Mouse (Mus musculus) small intestine, adult 2 months (tissue): ENCODE results near the gene Tbx1.

ENCODE experiments used
- CTCF ChIP-seq: fragments of 200-500 bp; IDR thresholded peaks from 2 replicates; pipeline ENCODE4 v1.5.1; 2012; ENCODE audit warnings: low read depth, mild to moderate bottlenecking, control low read depth, inconsistent platforms, low read length, moderate library complexity, mixed read lengths; ENCODE audit not compliant: insufficient replicate concordance, insufficient read length; ENCODE audit errors: extremely low read depth
- POLR2A ChIP-seq: fragments of 200-500 bp; IDR thresholded peaks from 2 replicates; pipeline ENCODE4 v1.6.1; 2012; ENCODE audit warnings: low read depth, mild to moderate bottlenecking, control low read depth, inconsistent platforms, low read length, moderate library complexity

DNA sequence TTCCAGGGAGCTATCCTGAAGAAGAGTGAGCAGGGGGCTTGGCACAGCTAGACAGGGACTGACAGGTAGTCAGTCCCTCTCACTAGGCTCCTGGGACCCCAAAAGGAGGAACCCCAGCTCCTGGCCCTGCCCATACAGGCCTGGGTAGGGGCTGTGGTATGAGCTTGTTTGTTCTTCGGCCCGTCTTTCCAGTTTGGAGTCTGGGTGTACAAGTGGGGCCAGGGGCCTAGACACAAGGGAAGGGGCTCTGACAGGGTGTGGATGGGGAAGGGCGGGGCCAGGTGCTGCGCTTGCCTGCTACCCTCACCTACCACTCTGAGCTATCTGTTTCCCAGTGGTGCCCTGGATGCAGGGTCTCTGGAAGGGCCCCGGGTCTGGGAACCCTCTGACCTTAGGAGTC is 15.2 kb upstream of the Tbx1 start:
- TF ChIP-seq CTCF (no peak), POLR2A (no peak)
